Mouse (Mus musculus): ENCODE results near the gene Phyhd1. TPM values are rescaled to one million over a fixed set of nuclear protein-coding genes. Genes with fewer than 3 reads are reported as not detected.

Phyhd1 gene
- polyA plus RNA-seq (2012; ENCODE audit: insufficient read depth, low replicate concordance) = 6.7 and 11.3 TPM in 2 replicates

DNA sequence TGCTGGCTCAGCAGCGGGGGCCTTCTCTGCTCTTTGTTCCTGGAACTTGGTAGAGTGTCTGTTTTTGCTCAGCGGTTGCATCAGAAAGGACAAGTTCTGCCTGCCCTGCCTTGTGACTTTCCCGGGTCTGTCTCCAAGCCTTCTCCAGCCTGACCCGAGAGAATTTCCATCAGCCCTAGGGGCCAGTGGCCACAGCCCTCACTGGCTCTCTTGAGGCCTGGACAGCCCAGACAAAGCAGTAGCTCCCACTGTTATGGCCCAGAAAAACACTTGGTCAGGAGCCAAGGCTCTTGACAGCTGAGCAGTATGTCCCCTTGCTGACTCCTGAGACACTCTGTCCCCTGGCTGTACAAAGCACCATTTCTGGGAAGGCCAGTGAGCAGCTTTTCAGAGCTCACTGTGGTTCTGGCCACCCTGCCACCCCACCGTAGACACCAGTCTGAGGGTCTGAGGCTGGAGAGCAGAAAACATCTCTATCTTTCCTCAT lies at the start of gene Phyhd1:
Gene Phyhd1, plus strand, starts transcription at position 437 of the 487 bp plus-strand sequence.
- H3K4me3 ChIP-seq (replicated peaks) = peak within 1 kb of the TSS; percentile 38
- no peaks in the 10 kb centered on the region for H3K9me3 ChIP-seq
- no peaks in the 10 kb centered on the region for H3K27me3 ChIP-seq (replicated peaks)
- peaks cover 63% of the 10 kb centered on the region for H3K36me3 ChIP-seq (replicated peaks; ENCODE audit: low read length)
- peaks cover 85% of the 10 kb centered on the region for H3K4me1 ChIP-seq
- no peak for TF ChIP-seq GATA1 (IDR thresholded peaks at IDR 0.05; ENCODE audit: borderline replicate concordance, low read length)
- TF ChIP-seq FLI1 (IDR thresholded peaks at IDR 0.05; ENCODE audit: low read length) = no peak

- Histone ChIP-seq H3K4me3 (replicated peaks) (no peak overlapping the region), H3K9me3 (peaks cover 4% of the 10 kb centered on the region), H3K27me3 (replicated peaks) (peaks cover 2% of the 10 kb centered on the region), H3K36me3 (replicated peaks; ENCODE audit: low read length) (no peaks in the 10 kb centered on the region), H3K4me1 (peaks cover 13% of the 10 kb centered on the region)
- TF ChIP-seq GATA1 (IDR thresholded peaks at IDR 0.05; ENCODE audit: borderline replicate concordance, low read length) (no peak), FLI1 (IDR thresholded peaks at IDR 0.05; ENCODE audit: low read length) (no peak)
These were observed 49.7 kb upstream of the Phyhd1 start for GRCm38 (mm10) chr2:30216293-30216692.

DNA sequence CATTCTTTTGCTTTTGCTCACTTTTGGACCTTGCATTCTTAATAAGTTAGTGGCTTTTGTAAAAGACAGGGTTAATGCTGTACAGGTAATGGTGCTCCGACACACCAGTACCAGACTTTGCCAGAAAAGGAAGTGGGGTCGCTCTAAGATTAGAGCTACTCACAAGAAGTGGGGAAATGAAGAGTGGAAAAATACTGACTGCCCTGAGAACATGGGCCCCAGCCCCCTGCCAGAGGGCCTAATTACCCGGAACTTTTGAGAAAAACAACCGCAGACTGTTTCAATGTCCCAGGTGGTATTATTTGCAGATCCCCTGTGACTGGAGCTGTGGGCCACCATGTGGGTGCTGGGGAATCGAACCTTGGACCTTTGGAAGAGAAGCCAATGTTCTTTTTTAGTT lies 30.4 kb upstream of the Phyhd1 start:
- Histone ChIP-seq H3K36me3 (replicated peaks; ENCODE audit: low read length) (peaks cover 7% of the 10 kb centered on the region), H3K9me3 (peaks cover 32% of the 10 kb centered on the region), H3K27me3 (replicated peaks) (no peaks in the 10 kb centered on the region), H3K4me3 (replicated peaks) (no peak overlapping the region), H3K4me1 (peaks cover 39% of the 10 kb centered on the region)
- TF ChIP-seq FLI1 (IDR thresholded peaks at IDR 0.05; ENCODE audit: low read length) (no peak), GATA1 (IDR thresholded peaks at IDR 0.05; ENCODE audit: borderline replicate concordance, low read length) (no peak)

DNA sequence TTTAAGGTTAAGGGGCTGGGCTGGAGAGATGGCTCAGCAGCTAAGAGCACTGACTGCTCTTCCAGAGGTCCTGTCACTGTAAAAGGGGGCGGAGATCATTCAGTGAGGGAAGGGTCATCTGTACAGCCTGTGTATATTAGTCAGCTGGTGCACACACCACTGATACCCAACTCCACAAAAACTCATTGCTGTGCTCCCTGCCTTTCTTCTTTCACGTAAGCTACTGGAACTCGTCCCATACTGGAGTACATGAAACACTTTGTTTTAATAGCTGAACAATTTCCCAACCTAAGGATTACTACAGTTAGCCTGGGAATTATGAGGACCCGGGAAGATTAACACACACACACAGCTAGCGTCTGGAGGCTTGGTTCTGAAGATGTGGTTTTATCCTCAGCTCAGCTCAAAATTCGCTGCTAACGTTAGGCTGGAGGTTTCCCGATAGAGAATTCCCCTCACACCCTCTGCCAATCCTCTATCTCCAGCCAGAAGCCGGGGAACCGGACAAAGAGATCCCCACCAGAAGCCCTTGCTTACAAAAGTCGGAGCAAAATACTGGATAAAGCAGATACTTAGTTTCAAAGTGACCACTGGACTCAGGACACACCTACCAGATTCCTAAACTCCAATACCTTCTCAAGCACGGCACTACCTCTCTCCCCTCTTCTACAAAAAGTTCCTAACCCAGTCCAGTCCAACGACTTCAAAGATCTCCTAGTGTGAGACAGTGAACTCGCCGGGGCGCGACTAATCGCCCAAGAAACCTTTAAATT lies 29.4 kb upstream of the Phyhd1 start:
- H3K4me3 ChIP-seq (replicated peaks) = peak overlapping the region; percentile 96

GRCm38 (mm10) chr2:30237199-30237880 lies 28.7 kb upstream of the Phyhd1 start, which contains the start of gene Lrrc8a:
TSS of gene Lrrc8a (plus strand) at chr2:30237715.
- H3K4me3 ChIP-seq (replicated peaks) = peak within 1 kb of the TSS; percentile 96
- H3K36me3 ChIP-seq (replicated peaks; ENCODE audit: low read length) = peaks cover 24% of the 10 kb centered on the region
- no peak for TF ChIP-seq GATA1 (IDR thresholded peaks at IDR 0.05; ENCODE audit: borderline replicate concordance, low read length)
- peak; percentile 86 for TF ChIP-seq FLI1 (IDR thresholded peaks at IDR 0.05; ENCODE audit: low read length)
- peaks cover 56% of the 10 kb centered on the region for H3K4me1 ChIP-seq
- H3K9me3 ChIP-seq = peaks cover 17% of the 10 kb centered on the region
- H3K27me3 ChIP-seq (replicated peaks) = no peaks in the 10 kb centered on the region

More for the DNA sequence above, 29.4 kb upstream of the Phyhd1 start:
- Histone ChIP-seq H3K9me3 (peaks cover 22% of the 10 kb centered on the region), H3K4me1 (peaks cover 49% of the 10 kb centered on the region), H3K36me3 (replicated peaks; ENCODE audit: low read length) (peaks cover 17% of the 10 kb centered on the region), H3K27me3 (replicated peaks) (no peaks in the 10 kb centered on the region)
- TF ChIP-seq FLI1 (IDR thresholded peaks at IDR 0.05; ENCODE audit: low read length) = no peak
- TF ChIP-seq GATA1 (IDR thresholded peaks at IDR 0.05; ENCODE audit: borderline replicate concordance, low read length) = no peak

DNA sequence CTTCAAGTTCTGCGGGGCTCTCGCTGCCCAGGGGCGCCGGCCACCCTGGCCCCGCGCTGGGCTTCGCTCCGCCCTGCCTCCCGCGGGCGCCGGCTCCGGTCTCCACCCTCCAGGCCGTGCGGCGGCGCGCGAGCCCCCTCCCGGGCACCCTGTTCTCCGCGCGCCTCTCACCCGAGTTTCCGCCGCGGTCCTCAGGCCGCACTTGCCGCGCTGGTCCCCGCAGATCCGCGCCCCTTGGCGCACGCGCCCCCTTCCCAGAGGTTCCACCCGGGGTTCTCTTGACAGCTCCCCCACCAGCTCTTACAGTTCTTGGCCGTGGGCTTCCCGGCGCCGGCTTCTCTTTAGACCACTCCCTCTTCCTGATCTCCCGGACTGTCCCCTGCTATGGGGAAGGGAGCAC lies 28.1 kb upstream of the Phyhd1 start:
- TF ChIP-seq GATA1 (IDR thresholded peaks at IDR 0.05; ENCODE audit: borderline replicate concordance, low read length) (no peak), FLI1 (IDR thresholded peaks at IDR 0.05; ENCODE audit: low read length) (no peak)
- H3K4me3 ChIP-seq (replicated peaks) = peak overlapping the region; percentile 96
- H3K9me3 ChIP-seq = peaks cover 11% of the 10 kb centered on the region
- H3K27me3 ChIP-seq (replicated peaks) = no peaks in the 10 kb centered on the region
- H3K36me3 ChIP-seq (replicated peaks; ENCODE audit: low read length) = peaks cover 29% of the 10 kb centered on the region
- H3K4me1 ChIP-seq = peaks cover 62% of the 10 kb centered on the region

DNA sequence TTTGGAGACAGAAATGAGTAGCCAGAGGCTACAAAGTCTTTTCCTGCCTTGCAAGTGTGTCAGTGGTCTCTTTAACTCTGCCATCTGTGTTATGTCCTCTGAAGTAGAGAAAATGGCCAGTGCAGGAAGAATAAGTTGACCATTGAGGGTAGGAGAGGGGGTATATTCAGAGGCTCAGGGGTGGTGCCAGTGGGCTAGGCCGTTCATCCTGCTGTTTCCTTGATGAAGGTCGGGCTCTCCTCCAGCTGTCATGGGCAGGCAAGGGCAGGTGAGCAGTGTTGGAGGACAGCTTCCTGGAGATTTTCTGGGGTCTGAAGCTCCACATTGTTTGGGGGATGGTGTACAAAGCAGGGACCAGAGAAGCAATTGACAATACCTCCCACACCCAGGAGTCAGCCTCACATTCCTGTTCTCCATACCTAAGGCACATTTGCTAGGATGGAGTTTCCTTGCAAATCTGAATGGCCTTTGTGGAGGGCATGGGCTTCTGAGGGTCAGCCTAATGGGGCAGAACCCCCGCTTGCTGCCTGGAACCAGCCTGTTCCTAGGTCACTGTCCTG lies 27.0 kb upstream of the Phyhd1 start:
- Histone ChIP-seq H3K27me3 (replicated peaks) (no peaks in the 10 kb centered on the region), H3K36me3 (replicated peaks; ENCODE audit: low read length) (peaks cover 40% of the 10 kb centered on the region), H3K4me1 (peaks cover 73% of the 10 kb centered on the region), H3K4me3 (replicated peaks) (peak overlapping the region; percentile 96), H3K9me3 (0 out of 2 replicates have a peak, but pooled peaks cover 3% of the 10 kb centered on the region)
- TF ChIP-seq FLI1 (IDR thresholded peaks at IDR 0.05; ENCODE audit: low read length) = no peak
- no peak for TF ChIP-seq GATA1 (IDR thresholded peaks at IDR 0.05; ENCODE audit: borderline replicate concordance, low read length)

- peaks cover 80% of the 10 kb centered on the region for H3K4me1 ChIP-seq
These were observed 26.2 kb upstream of the Phyhd1 start for GRCm38 (mm10) chr2:30239777-30240176.

GRCm38 (mm10) chr2:30240267-30240666 lies 25.7 kb upstream of the Phyhd1 start, which contains the start of gene Gm28035:
TSS of gene Gm28035 (plus strand) at chr2:30240567.
- Histone ChIP-seq H3K9me3 (no peaks in the 10 kb centered on the region), H3K27me3 (replicated peaks) (no peaks in the 10 kb centered on the region), H3K4me3 (replicated peaks) (peak within 1 kb of the TSS; percentile 96), H3K36me3 (replicated peaks; ENCODE audit: low read length) (peaks cover 52% of the 10 kb centered on the region), H3K4me1 (peaks cover 85% of the 10 kb centered on the region)
- TF ChIP-seq FLI1 (IDR thresholded peaks at IDR 0.05; ENCODE audit: low read length) = no peak
- no peak for TF ChIP-seq GATA1 (IDR thresholded peaks at IDR 0.05; ENCODE audit: borderline replicate concordance, low read length)

More at GRCm38 (mm10) chr2:30239777-30240176, 26.2 kb upstream of the Phyhd1 start:
- TF ChIP-seq FLI1 (IDR thresholded peaks at IDR 0.05; ENCODE audit: low read length) (no peak), GATA1 (IDR thresholded peaks at IDR 0.05; ENCODE audit: borderline replicate concordance, low read length) (no peak)
- Histone ChIP-seq H3K27me3 (replicated peaks) (no peaks in the 10 kb centered on the region), H3K9me3 (no peaks in the 10 kb centered on the region), H3K36me3 (replicated peaks; ENCODE audit: low read length) (peaks cover 48% of the 10 kb centered on the region), H3K4me3 (replicated peaks) (peak overlapping the region; percentile 96)

All from megakaryocyte, embryonic 14.5 days (primary cell).